Mouse (Mus musculus) heart, postnatal 4 days (tissue): Measurements from ENCODE around the gene Tor3a. TPM values are rescaled to one million over a fixed set of nuclear protein-coding genes. Genes with fewer than 3 reads are reported as not detected.

Experiments used
- DNase-seq: peaks from one replicate; pipeline ENCODE4 v3.0.0; 2021
- total RNA-seq, 2 experiments: library from RNA; stranded (reverse); gene quantifications; 2 replicates each; pipeline ENCODE4 v1.2.3; 2021

Gene Tor3a
- total RNA-seq: 10 to 100 TPM; 10.1 to 12.9 TPM

- peak; percentile 81 for DNase-seq
Observed at GRCm38 (mm10) chr1:156674195-156675000, at the start of gene Tor3a. TSS of gene Tor3a (minus strand) at chr1:156674356.

- DNase-seq: no peak
Observed at GRCm38 (mm10) chr1:156722089-156722488, 47.9 kb upstream of the Tor3a start.

- no peak for DNase-seq
Observed at GRCm38 (mm10) chr1:156720046-156720445, 45.9 kb upstream of the Tor3a start.

- peak; percentile 98 for DNase-seq
Observed at GRCm38 (mm10) chr1:156718950-156719805, 45.0 kb upstream of the Tor3a start, which contains the start of gene Fam20b. TSS of gene Fam20b (minus strand) at chr1:156719086.

GRCm38 (mm10) chr1:156718286-156718949 lies 44.3 kb upstream of the Tor3a start:
- peak; percentile 62 for DNase-seq

- DNase-seq: no peak
Observed at GRCm38 (mm10) chr1:156717751-156718285, 43.7 kb upstream of the Tor3a start.

- DNase-seq: no peak
Observed at GRCm38 (mm10) chr1:156716681-156717080, 42.5 kb upstream of the Tor3a start.

- no peak for DNase-seq
Observed at GRCm38 (mm10) chr1:156710472-156711098, 36.4 kb upstream of the Tor3a start.

- no peak for DNase-seq
Observed at GRCm38 (mm10) chr1:156708672-156709071, 34.5 kb upstream of the Tor3a start.

- no peak for DNase-seq
Observed at GRCm38 (mm10) chr1:156705696-156706285, 31.6 kb upstream of the Tor3a start.

GRCm38 (mm10) chr1:156703444-156703843 lies 29.3 kb upstream of the Tor3a start:
- DNase-seq: no peak

GRCm38 (mm10) chr1:156702151-156702550 lies 28.0 kb upstream of the Tor3a start:
- DNase-seq: no peak

- no peak for DNase-seq
Observed at GRCm38 (mm10) chr1:156686025-156686661, 12.0 kb upstream of the Tor3a start.

GRCm38 (mm10) chr1:156679599-156679998 lies 5.4 kb upstream of the Tor3a start:
- no peak for DNase-seq

GRCm38 (mm10) chr1:156677230-156677629 lies 3.1 kb upstream of the Tor3a start:
- DNase-seq: no peak

GRCm38 (mm10) chr1:156676596-156676995 lies 2.4 kb upstream of the Tor3a start:
- peak; percentile 39 for DNase-seq

- DNase-seq: peak; percentile 77
Observed at GRCm38 (mm10) chr1:156676171-156676570, 2.0 kb upstream of the Tor3a start.

GRCm38 (mm10) chr1:156673476-156674194 lies 521 bp downstream of the Tor3a start:
- peak; percentile 42 for DNase-seq

- DNase-seq: no peak
Observed at GRCm38 (mm10) chr1:156672720-156673475, 1.3 kb downstream of the Tor3a start.

- no peak for DNase-seq
Observed at GRCm38 (mm10) chr1:156671921-156672320, 2.2 kb downstream of the Tor3a start.
